Mouse (Mus musculus): ENCODE results near the gene Fndc1. TPM values are rescaled to one million over a fixed set of nuclear protein-coding genes. Genes with fewer than 3 reads are reported as not detected.

The Fndc1 gene
- polyA plus RNA-seq, 1 experiment from 2014 or later, result 9.3 TPM

DNA sequence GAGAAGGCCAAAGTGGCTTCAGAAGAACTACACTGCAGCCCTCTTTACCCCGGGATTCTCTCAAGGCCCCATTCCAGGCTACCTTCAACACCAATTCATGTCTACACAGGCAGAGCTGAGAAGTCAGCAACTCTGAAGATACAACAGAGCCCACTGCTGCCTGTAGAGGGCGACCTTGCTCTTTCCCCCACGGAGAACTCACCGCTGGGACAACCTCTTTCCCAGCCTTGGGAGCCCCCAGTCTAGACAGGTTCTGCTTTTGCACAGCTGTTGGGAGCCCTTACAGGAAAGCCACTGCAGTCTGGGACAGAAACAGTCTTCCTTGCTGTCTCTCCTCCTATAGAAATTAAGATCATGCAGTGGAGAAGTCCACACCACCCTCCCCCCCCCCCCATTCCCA is 41.5 kb upstream of the Fndc1 start:
- no peak overlapping the region for H3K4me3 ChIP-seq (ENCODE audit: low read depth, low read length)
- no peak overlapping the region for H3K4me2 ChIP-seq (ENCODE audit: low read length)
- peak; percentile 82 for DNase-seq (ENCODE audit: low spot score)
- peak; percentile 62; the same call in 1 of the 2 replicates for ATAC-seq (replicated peaks; ENCODE audit: low FRiP score, low TSS enrichment, low read depth)
- H3K27me3 ChIP-seq (replicated peaks; ENCODE audit: control insufficient read depth, insufficient read depth, low read length), result no peaks in the 10 kb centered on the region
- 14% methylated on average over 4 of the region's 4 CpGs for WGBS
- no peaks in the 10 kb centered on the region for H3K9me3 ChIP-seq (ENCODE audit: control insufficient read depth, low read length)
- H3K4me1 ChIP-seq (replicated peaks; ENCODE audit: control insufficient read depth, insufficient read depth, low read length), result no peaks in the 10 kb centered on the region
- H3K27ac ChIP-seq (ENCODE audit: low read depth), result no peak overlapping the region
- H3K9ac ChIP-seq (ENCODE audit: low read length), result no peak overlapping the region
- H3K36me3 ChIP-seq (ENCODE audit: control insufficient read depth, insufficient read depth, low read length), result no peaks in the 10 kb centered on the region

DNA sequence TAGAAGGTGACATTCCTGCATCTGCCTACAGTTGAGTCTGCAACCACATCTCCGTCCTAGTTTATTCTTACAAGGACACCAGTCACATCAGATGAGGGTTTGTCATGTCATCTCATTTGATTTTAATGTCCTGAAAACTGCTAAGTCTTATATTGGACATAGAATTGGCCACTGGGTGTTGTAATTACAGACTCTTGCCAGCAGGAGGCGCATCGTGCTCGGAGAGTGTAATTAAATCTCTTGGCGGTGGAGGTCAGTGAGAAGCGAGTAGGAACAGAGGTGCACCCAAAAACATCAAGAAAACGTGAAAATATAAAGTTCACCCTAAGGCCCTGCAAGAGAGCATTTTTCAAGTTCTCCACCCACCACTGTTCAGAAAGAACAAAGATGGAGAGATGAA is 37.6 kb upstream of the Fndc1 start:
- no peak overlapping the region for H3K4me2 ChIP-seq (ENCODE audit: low read length)
- ATAC-seq (replicated peaks; ENCODE audit: low FRiP score, low TSS enrichment, low read depth) (no peak), DNase-seq (ENCODE audit: low spot score) (no peak)
- H3K4me3 ChIP-seq (ENCODE audit: low read depth, low read length), result no peak overlapping the region
- no peaks in the 10 kb centered on the region for H3K9me3 ChIP-seq (ENCODE audit: control insufficient read depth, low read length)
- H3K36me3 ChIP-seq (ENCODE audit: control insufficient read depth, insufficient read depth, low read length), result no peaks in the 10 kb centered on the region
- H3K9ac ChIP-seq (ENCODE audit: low read length), result no peak overlapping the region
- no peaks in the 10 kb centered on the region for H3K4me1 ChIP-seq (replicated peaks; ENCODE audit: control insufficient read depth, insufficient read depth, low read length)
- no peaks in the 10 kb centered on the region for H3K27me3 ChIP-seq (replicated peaks; ENCODE audit: control insufficient read depth, insufficient read depth, low read length)
- WGBS, result 24% methylated on average over 7 of the region's 7 CpGs
- H3K27ac ChIP-seq (ENCODE audit: low read depth), result no peak overlapping the region

DNA sequence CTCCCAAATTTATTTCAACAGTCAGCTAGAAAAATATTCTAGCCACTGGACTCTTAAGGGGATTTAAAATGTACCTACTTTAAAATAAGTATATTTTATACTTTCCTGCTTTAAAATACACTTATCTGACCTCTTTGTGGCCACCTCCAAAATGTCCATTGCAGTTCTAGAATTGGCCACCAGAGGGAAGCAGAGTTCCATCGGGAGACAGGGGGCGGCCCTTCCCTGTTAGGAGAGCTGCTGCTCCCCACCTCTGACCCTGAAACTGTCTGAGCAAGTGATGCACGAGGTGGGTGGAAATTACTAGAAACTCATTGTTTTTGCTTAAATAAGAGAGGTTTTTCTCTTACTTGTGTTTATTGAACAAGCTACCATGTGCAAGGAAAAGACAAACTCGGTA is 36.6 kb upstream of the Fndc1 start:
- no peak overlapping the region for H3K9ac ChIP-seq (ENCODE audit: low read length)
- H3K4me3 ChIP-seq (ENCODE audit: low read depth, low read length), result no peak overlapping the region
- H3K4me2 ChIP-seq (ENCODE audit: low read length), result no peak overlapping the region
- H3K9me3 ChIP-seq (ENCODE audit: control insufficient read depth, low read length), result no peaks in the 10 kb centered on the region
- no peaks in the 10 kb centered on the region for H3K36me3 ChIP-seq (ENCODE audit: control insufficient read depth, insufficient read depth, low read length)
- H3K27me3 ChIP-seq (replicated peaks; ENCODE audit: control insufficient read depth, insufficient read depth, low read length), result no peaks in the 10 kb centered on the region
- WGBS, result 20% methylated on average over 4 of the region's 4 CpGs
- H3K4me1 ChIP-seq (replicated peaks; ENCODE audit: control insufficient read depth, insufficient read depth, low read length), result no peaks in the 10 kb centered on the region
- H3K27ac ChIP-seq (ENCODE audit: low read depth), result no peak overlapping the region
- DNase-seq (ENCODE audit: low spot score) (peak; percentile 93), ATAC-seq (replicated peaks; ENCODE audit: low FRiP score, low TSS enrichment, low read depth) (no peak)

DNA sequence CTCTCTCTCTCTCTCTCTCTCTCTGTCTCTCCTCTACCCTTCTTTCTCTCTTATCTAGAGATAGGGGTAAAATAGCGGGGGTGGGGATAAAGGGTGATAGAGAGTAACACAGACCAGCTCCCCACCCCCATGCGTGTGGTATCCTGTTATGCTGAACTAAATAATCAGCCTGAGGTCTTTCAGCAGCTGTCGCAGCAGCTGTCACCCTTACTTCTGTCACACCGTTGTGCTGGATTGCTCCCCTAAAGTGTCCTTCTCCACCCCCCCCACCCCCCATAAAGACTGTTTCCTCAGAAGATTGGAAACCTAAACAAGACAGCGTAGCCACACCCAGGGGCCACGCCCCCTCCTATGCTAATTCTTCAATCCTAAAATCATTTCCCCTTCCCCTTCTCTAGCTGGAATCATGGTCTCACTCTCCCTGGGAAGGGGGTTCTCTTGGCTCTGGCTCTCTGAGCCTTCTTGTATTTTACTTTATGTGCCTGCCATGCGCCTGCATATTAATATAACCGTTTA is 33.8 kb upstream of the Fndc1 start:
- ATAC-seq (replicated peaks; ENCODE audit: low FRiP score, low TSS enrichment, low read depth), result no peak
- Histone ChIP-seq H3K4me3 (ENCODE audit: low read depth, low read length) (no peak overlapping the region), H3K4me1 (replicated peaks; ENCODE audit: control insufficient read depth, insufficient read depth, low read length) (no peaks in the 10 kb centered on the region; the same call in 1 of the 2 replicates), H3K27me3 (replicated peaks; ENCODE audit: control insufficient read depth, insufficient read depth, low read length) (no peaks in the 10 kb centered on the region), H3K9ac (ENCODE audit: low read length) (no peak overlapping the region), H3K36me3 (ENCODE audit: control insufficient read depth, insufficient read depth, low read length) (no peaks in the 10 kb centered on the region), H3K4me2 (ENCODE audit: low read length) (no peak overlapping the region), H3K27ac (ENCODE audit: low read depth) (no peak overlapping the region), H3K9me3 (ENCODE audit: control insufficient read depth, low read length) (no peaks in the 10 kb centered on the region)
- WGBS, result 51% methylated on average over 8 of the region's 8 CpGs
- no peak for DNase-seq (ENCODE audit: low spot score)

DNA sequence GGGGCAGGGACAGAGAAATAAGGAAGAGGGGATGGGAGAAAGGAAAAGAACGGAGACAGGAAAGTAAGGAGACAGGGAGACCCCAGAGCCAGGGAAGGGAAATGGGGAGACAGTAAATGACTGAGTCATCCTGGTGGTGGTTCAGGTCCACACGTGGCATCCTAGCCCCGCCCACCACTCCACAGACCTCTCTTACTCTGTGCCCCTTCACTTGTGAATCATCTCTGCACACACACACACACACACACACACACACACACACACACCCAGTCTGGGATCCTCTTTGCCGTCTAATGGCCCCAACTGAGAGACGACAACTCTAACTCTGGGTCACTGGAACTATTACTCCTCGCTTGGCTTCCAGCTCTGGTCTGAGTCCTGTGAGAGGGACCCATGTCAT is 30.6 kb upstream of the Fndc1 start:
- no peak for ATAC-seq (replicated peaks; ENCODE audit: low FRiP score, low TSS enrichment, low read depth)
- Histone ChIP-seq H3K9ac (ENCODE audit: low read length) (no peak overlapping the region), H3K27me3 (replicated peaks; ENCODE audit: control insufficient read depth, insufficient read depth, low read length) (no peaks in the 10 kb centered on the region), H3K4me1 (replicated peaks; ENCODE audit: control insufficient read depth, insufficient read depth, low read length) (no peaks in the 10 kb centered on the region; the same call in 1 of the 2 replicates), H3K4me2 (ENCODE audit: low read length) (no peak overlapping the region), H3K4me3 (ENCODE audit: low read depth, low read length) (no peak overlapping the region), H3K36me3 (ENCODE audit: control insufficient read depth, insufficient read depth, low read length) (no peaks in the 10 kb centered on the region), H3K27ac (ENCODE audit: low read depth) (no peak overlapping the region), H3K9me3 (ENCODE audit: control insufficient read depth, low read length) (no peaks in the 10 kb centered on the region)
- no peak for DNase-seq (ENCODE audit: low spot score)
- WGBS, result 77% methylated on average over 6 of the region's 6 CpGs

DNA sequence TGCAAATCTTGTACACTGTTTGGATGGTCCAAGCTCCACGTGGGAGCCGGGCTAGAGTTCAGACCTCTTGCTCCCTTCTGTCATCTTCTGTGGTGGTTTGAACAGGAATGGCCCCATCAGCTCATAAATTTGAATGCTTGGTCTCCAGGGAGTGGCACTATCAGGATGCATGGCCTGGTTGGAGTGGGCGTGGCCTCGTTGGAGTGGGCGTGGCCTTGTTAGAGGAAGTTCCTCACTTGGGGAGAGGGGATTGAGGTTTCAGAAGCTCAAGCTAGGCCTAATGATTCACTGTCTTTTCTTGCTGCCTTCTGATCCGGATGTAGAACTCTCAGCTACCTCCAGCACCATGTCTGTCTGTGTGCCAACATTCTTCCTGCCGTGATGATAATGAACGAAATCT is 28.7 kb upstream of the Fndc1 start:
- H3K27ac ChIP-seq (ENCODE audit: low read depth), result no peak overlapping the region
- ATAC-seq (replicated peaks; ENCODE audit: low FRiP score, low TSS enrichment, low read depth), result no peak
- 72% methylated on average over 8 of the region's 8 CpGs for WGBS
- H3K4me1 ChIP-seq (replicated peaks; ENCODE audit: control insufficient read depth, insufficient read depth, low read length), result no peaks in the 10 kb centered on the region; the same call in 1 of the 2 replicates
- no peaks in the 10 kb centered on the region for H3K36me3 ChIP-seq (ENCODE audit: control insufficient read depth, insufficient read depth, low read length)
- H3K4me2 ChIP-seq (ENCODE audit: low read length), result no peak overlapping the region
- H3K4me3 ChIP-seq (ENCODE audit: low read depth, low read length), result no peak overlapping the region
- no peaks in the 10 kb centered on the region for H3K27me3 ChIP-seq (replicated peaks; ENCODE audit: control insufficient read depth, insufficient read depth, low read length)
- no peak for DNase-seq (ENCODE audit: low spot score)
- no peak overlapping the region for H3K9ac ChIP-seq (ENCODE audit: low read length)
- no peaks in the 10 kb centered on the region for H3K9me3 ChIP-seq (ENCODE audit: control insufficient read depth, low read length)

DNA sequence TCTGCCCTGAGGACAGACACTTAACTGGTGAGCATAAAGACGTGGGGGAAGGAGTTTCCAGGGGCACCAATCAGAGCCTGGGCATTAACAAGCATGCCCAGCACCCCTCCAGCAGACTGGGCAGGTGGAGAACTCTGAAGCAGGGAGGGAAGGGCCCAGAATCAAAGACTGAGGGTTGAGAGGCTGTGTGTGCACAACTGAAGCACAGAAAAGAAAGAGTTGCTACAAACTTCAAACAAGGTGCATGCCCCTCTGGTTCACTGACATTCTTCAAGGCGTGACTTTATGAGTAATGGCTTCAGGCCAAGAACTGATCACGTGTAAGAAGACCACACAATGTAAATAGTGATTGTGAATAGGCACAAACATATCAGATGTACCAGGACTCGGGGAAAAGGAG is 24.9 kb upstream of the Fndc1 start:
- no peaks in the 10 kb centered on the region for H3K36me3 ChIP-seq (ENCODE audit: control insufficient read depth, insufficient read depth, low read length)
- WGBS, result 37% methylated on average over 4 of the region's 4 CpGs
- 0 out of 2 replicates have a peak, but pooled peaks have one; percentile 27 for ATAC-seq (replicated peaks; ENCODE audit: low FRiP score, low TSS enrichment, low read depth)
- no peak for DNase-seq (ENCODE audit: low spot score)
- no peak overlapping the region for H3K4me3 ChIP-seq (ENCODE audit: low read depth, low read length)
- H3K9ac ChIP-seq (ENCODE audit: low read length), result no peak overlapping the region
- no peaks in the 10 kb centered on the region for H3K9me3 ChIP-seq (ENCODE audit: control insufficient read depth, low read length)
- H3K4me2 ChIP-seq (ENCODE audit: low read length), result no peak overlapping the region
- H3K27me3 ChIP-seq (replicated peaks; ENCODE audit: control insufficient read depth, insufficient read depth, low read length), result no peaks in the 10 kb centered on the region
- H3K27ac ChIP-seq (ENCODE audit: low read depth), result no peak overlapping the region
- no peaks in the 10 kb centered on the region; the same call in 1 of the 2 replicates for H3K4me1 ChIP-seq (replicated peaks; ENCODE audit: control insufficient read depth, insufficient read depth, low read length)

DNA sequence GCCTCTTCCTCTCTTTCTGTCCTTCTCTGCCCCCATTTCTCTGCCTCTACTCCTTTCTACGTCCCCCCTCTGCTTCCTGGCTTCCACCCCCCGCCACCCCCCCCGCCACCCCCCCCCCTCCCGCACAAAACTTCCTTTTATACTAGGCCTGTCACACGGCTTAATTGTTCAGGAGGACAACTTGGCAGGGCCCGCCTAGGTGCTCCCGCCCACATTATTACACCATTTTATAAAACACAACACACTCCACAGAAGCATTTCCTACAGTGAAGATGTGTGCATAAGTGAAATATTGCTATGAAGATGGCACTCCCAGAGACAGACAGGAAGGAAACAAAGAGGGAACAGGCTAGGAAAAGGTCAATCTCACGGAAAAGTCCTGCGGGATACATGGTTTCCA is 24.4 kb upstream of the Fndc1 start:
- H3K27me3 ChIP-seq (replicated peaks; ENCODE audit: control insufficient read depth, insufficient read depth, low read length), result no peaks in the 10 kb centered on the region
- no peaks in the 10 kb centered on the region for H3K36me3 ChIP-seq (ENCODE audit: control insufficient read depth, insufficient read depth, low read length)
- 65% methylated on average over 7 of the region's 9 CpGs for WGBS
- no peak overlapping the region for H3K9ac ChIP-seq (ENCODE audit: low read length)
- no peaks in the 10 kb centered on the region; the same call in 1 of the 2 replicates for H3K4me1 ChIP-seq (replicated peaks; ENCODE audit: control insufficient read depth, insufficient read depth, low read length)
- H3K9me3 ChIP-seq (ENCODE audit: control insufficient read depth, low read length), result no peaks in the 10 kb centered on the region
- no peak for DNase-seq (ENCODE audit: low spot score)
- ATAC-seq (replicated peaks; ENCODE audit: low FRiP score, low TSS enrichment, low read depth), result no peak
- H3K4me3 ChIP-seq (ENCODE audit: low read depth, low read length), result no peak overlapping the region
- H3K27ac ChIP-seq (ENCODE audit: low read depth), result no peak overlapping the region
- H3K4me2 ChIP-seq (ENCODE audit: low read length), result no peak overlapping the region

DNA sequence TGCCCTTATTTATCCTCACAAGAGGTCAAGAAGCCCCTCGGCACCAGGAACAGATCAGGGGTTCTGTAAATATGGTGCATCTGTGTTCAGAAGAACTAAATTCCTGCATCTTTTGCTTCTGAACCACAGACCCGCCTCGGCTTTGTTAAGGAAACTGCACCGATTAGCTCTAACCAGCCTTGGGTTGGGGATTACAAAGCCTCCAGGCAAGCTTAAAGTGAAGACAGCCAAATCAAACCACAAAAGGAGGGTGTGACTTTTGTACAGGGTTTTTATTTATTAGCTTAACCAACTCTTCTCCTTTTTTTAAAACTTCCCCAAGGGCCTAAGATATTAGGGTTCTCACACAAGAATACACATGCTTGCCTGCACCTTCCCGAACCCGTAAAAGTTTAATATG is 23.1 kb upstream of the Fndc1 start:
- Histone ChIP-seq H3K4me2 (ENCODE audit: low read length) (no peak overlapping the region), H3K9ac (ENCODE audit: low read length) (no peak overlapping the region), H3K4me1 (replicated peaks; ENCODE audit: control insufficient read depth, insufficient read depth, low read length) (no peaks in the 10 kb centered on the region; the same call in 1 of the 2 replicates), H3K27ac (ENCODE audit: low read depth) (no peak overlapping the region), H3K27me3 (replicated peaks; ENCODE audit: control insufficient read depth, insufficient read depth, low read length) (no peaks in the 10 kb centered on the region), H3K9me3 (ENCODE audit: control insufficient read depth, low read length) (no peaks in the 10 kb centered on the region), H3K4me3 (ENCODE audit: low read depth, low read length) (no peak overlapping the region), H3K36me3 (ENCODE audit: control insufficient read depth, insufficient read depth, low read length) (no peaks in the 10 kb centered on the region)
- ATAC-seq (replicated peaks; ENCODE audit: low FRiP score, low TSS enrichment, low read depth) (no peak), DNase-seq (ENCODE audit: low spot score) (no peak)
- WGBS, result 85% methylated on average over 6 of the region's 6 CpGs

Data from intestine, embryonic 14.5 days (tissue).